Mouse (Mus musculus) embryonic facial prominence, embryonic 15.5 days (tissue): ENCODE data around the gene Cdh4. TPM values are rescaled to one million over a fixed set of nuclear protein-coding genes. Genes with fewer than 3 reads are reported as not detected.

Experiments used
- ATAC-seq: fragments of 200-750 bp; cut with Nextera tagmentation; 2 replicates; pipeline ENCODE4 v1.8.0; 2017; ENCODE audit warnings: low read depth, moderate TSS enrichment; ENCODE audit not compliant: insufficient number of reproducible peaks, low FRiP score, low TSS enrichment
- H3K27ac ChIP-seq: fragments of 300-500 bp; sonication (generic); replicated peaks from 2 replicates; pipeline ENCODE4 v1.5.1; 2015; ENCODE audit warnings: mild to moderate bottlenecking, inconsistent platforms
- H3K27me3 ChIP-seq: fragments of 300-500 bp; sonication (generic); 2 replicates; pipeline ENCODE4 v1.6.1; 2015; ENCODE audit warnings: inconsistent platforms
- H3K36me3 ChIP-seq: fragments of 300-500 bp; sonication (generic); 2 replicates; pipeline ENCODE4 v1.6.1; 2015; ENCODE audit warnings: mild to moderate bottlenecking, inconsistent platforms
- H3K4me1 ChIP-seq: fragments of 300-500 bp; sonication (generic); 2 replicates; pipeline ENCODE4 v1.6.1; 2015; ENCODE audit warnings: inconsistent platforms
- H3K4me2 ChIP-seq: fragments of 300-500 bp; sonication (generic); replicated peaks from 2 replicates; pipeline ENCODE4 v1.6.1; 2015; ENCODE audit warnings: mild to moderate bottlenecking, inconsistent platforms
- H3K4me3 ChIP-seq: fragments of 300-500 bp; sonication (generic); replicated peaks from 2 replicates; pipeline ENCODE4 v1.5.1; 2015; ENCODE audit warnings: mild to moderate bottlenecking, inconsistent platforms
- H3K9ac ChIP-seq: fragments of 300-500 bp; sonication (generic); 2 replicates; pipeline ENCODE4 v1.6.1; 2015; ENCODE audit warnings: inconsistent platforms
- H3K9me3 ChIP-seq: fragments of 300-500 bp; sonication (generic); replicated peaks from 2 replicates; pipeline ENCODE4 v1.6.1; 2016; ENCODE audit warnings: inconsistent platforms
- WGBS: fragments of 180-500 bp; shearing (Covaris S2); methylation state at CpG from one replicate; pipeline ENCODE4 v1.1.7; 2015; 5-methylcytosine and 5-hydroxymethylcytosine counted together
- polyA plus RNA-seq: library from polyadenylated mRNA; unstranded; fragments of >200 nt; fragmentation: Nextera tagmentation; extraction: Ambion mirVana; gene quantifications from 2 replicates; pipeline ENCODE4 v1.2.1, GENCODE M21; 2015

Cdh4 gene
- polyA plus RNA-seq, 1 experiment from 2014 or later: 10.8 TPM

- Histone ChIP-seq H3K27me3 (no peaks in the 10 kb centered on the region), H3K4me3 (no peak overlapping the region), H3K4me2 (no peak overlapping the region), H3K4me1 (no peaks in the 10 kb centered on the region), H3K9ac (no peak overlapping the region), H3K9me3 (no peaks in the 10 kb centered on the region), H3K27ac (no peak overlapping the region), H3K36me3 (no peaks in the 10 kb centered on the region)
- WGBS: 63% methylated on average over 11 of the region's 11 CpGs
- no peak for ATAC-seq
Measured at GRCm38 (mm10) chr2:179573331-179573730, 131.1 kb downstream of the Cdh4 start.

DNA sequence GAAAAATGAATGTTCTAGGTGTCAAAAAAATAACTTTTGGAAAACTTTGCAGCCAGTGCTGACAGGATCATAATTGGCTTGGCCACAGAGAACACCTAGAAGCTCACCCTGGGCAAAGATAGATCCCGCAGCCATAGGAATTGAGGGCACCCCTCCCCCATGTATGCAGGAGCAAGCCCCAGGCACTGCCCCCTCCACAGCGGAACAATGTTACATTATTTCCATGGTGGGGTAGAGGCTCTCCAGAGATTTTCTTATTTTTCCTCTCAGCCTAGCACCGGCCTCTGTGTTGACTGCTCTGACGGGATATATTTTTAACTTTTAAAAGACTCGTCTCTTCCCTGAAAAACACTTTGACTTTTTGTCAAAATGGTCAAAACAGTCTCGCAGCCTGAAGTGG, 131.6 kb downstream of the Cdh4 start:
- no peak overlapping the region for H3K9ac ChIP-seq
- no peak for ATAC-seq
- no peaks in the 10 kb centered on the region for H3K27me3 ChIP-seq
- no peaks in the 10 kb centered on the region for H3K36me3 ChIP-seq
- H3K4me2 ChIP-seq: no peak overlapping the region
- no peak overlapping the region for H3K27ac ChIP-seq
- no peaks in the 10 kb centered on the region for H3K4me1 ChIP-seq
- no peaks in the 10 kb centered on the region for H3K9me3 ChIP-seq
- no peak overlapping the region for H3K4me3 ChIP-seq
- WGBS: 58% methylated on average over 6 of the region's 6 CpGs

DNA sequence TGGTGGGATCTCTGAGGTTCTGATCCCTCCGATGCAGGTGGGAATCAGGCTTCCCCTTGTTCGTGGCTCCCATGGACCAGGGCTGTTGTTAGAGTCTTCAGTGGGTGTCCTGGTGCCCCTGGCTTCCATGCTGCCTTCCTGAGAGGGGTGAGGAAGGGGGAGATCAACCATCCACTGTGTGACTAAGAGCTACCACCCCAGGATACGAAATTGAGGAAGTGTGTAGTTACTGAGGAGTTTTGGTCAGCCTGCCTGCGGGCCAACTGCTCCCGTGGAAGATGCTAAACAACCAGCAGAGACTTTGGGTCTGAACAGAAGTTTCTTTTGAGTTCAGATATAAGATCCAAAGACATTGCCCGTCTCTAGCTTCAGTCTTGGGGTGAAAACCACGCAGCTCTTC, 133.4 kb downstream of the Cdh4 start:
- H3K4me2 ChIP-seq: no peak overlapping the region
- H3K36me3 ChIP-seq: no peaks in the 10 kb centered on the region
- no peaks in the 10 kb centered on the region for H3K4me1 ChIP-seq
- H3K27ac ChIP-seq: no peak overlapping the region
- no peaks in the 10 kb centered on the region; the same call in 1 of the 2 replicates for H3K27me3 ChIP-seq
- ATAC-seq: no peak
- no peak overlapping the region for H3K4me3 ChIP-seq
- no peak overlapping the region for H3K9ac ChIP-seq
- WGBS: 79% methylated on average over 7 of the region's 7 CpGs
- no peaks in the 10 kb centered on the region for H3K9me3 ChIP-seq

- no peak for ATAC-seq
- Histone ChIP-seq H3K27ac (no peak overlapping the region), H3K36me3 (no peaks in the 10 kb centered on the region), H3K27me3 (no peaks in the 10 kb centered on the region; the same call in 1 of the 2 replicates), H3K4me2 (no peak overlapping the region), H3K9me3 (no peaks in the 10 kb centered on the region), H3K4me1 (no peaks in the 10 kb centered on the region), H3K4me3 (no peak overlapping the region), H3K9ac (no peak overlapping the region)
- WGBS: 88% methylated on average over 1 of the region's 1 CpGs
Measured at GRCm38 (mm10) chr2:179576221-179576620, 134.0 kb downstream of the Cdh4 start.

DNA sequence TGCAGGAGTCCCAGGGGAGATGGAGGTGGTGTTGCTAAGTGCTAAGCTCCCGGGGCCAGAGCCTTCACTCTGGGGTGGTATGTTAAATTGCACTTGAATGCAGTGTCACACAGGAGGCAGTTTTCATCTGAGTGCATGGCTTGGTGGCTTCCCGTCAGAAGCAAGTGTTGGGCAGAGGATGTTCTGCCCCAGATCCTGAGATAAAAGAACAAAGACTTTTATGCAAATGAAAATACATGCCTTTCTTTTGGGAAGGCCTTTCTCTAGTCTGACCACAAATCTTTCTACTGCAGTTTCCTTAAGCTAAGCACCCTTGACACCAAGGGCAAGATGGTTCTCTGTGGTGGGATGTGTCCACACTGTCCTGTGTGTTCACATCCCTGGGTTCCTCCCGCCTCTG, 136.1 kb downstream of the Cdh4 start:
- Histone ChIP-seq H3K9ac (no peak overlapping the region), H3K27ac (no peak overlapping the region), H3K9me3 (no peaks in the 10 kb centered on the region), H3K27me3 (no peaks in the 10 kb centered on the region; the same call in 1 of the 2 replicates), H3K4me1 (no peaks in the 10 kb centered on the region), H3K4me3 (no peak overlapping the region), H3K36me3 (no peaks in the 10 kb centered on the region), H3K4me2 (no peak overlapping the region)
- 75% methylated on average over 3 of the region's 3 CpGs for WGBS
- no peak for ATAC-seq

- Histone ChIP-seq H3K4me3 (no peak overlapping the region), H3K9ac (no peak overlapping the region), H3K36me3 (no peaks in the 10 kb centered on the region), H3K4me1 (no peaks in the 10 kb centered on the region), H3K4me2 (no peak overlapping the region), H3K9me3 (no peaks in the 10 kb centered on the region), H3K27ac (no peak overlapping the region), H3K27me3 (peaks cover 2% of the 10 kb centered on the region; the same call in 1 of the 2 replicates)
- ATAC-seq: no peak
- WGBS: 65% methylated on average over 11 of the region's 11 CpGs
Measured at GRCm38 (mm10) chr2:179578842-179579241, 136.6 kb downstream of the Cdh4 start.

GRCm38 (mm10) chr2:179580415-179580814, 138.2 kb downstream of the Cdh4 start:
- Histone ChIP-seq H3K27ac (no peak overlapping the region), H3K4me3 (no peak overlapping the region), H3K27me3 (peaks cover 3% of the 10 kb centered on the region; the same call in 1 of the 2 replicates), H3K36me3 (no peaks in the 10 kb centered on the region), H3K4me2 (no peak overlapping the region), H3K4me1 (no peaks in the 10 kb centered on the region), H3K9ac (no peak overlapping the region), H3K9me3 (no peaks in the 10 kb centered on the region)
- 62% methylated on average over 4 of the region's 4 CpGs for WGBS
- ATAC-seq: no peak

- no peak overlapping the region for H3K27ac ChIP-seq
- H3K27me3 ChIP-seq: peaks cover 3% of the 10 kb centered on the region; the same call in 1 of the 2 replicates
- ATAC-seq: no peak
- no peak overlapping the region for H3K4me3 ChIP-seq
- no peaks in the 10 kb centered on the region for H3K36me3 ChIP-seq
- no peaks in the 10 kb centered on the region for H3K9me3 ChIP-seq
- no peak overlapping the region for H3K9ac ChIP-seq
- no peak overlapping the region for H3K4me2 ChIP-seq
- 74% methylated on average over 5 of the region's 5 CpGs for WGBS
- no peaks in the 10 kb centered on the region for H3K4me1 ChIP-seq
Measured at GRCm38 (mm10) chr2:179581058-179581457, 138.8 kb downstream of the Cdh4 start.

DNA sequence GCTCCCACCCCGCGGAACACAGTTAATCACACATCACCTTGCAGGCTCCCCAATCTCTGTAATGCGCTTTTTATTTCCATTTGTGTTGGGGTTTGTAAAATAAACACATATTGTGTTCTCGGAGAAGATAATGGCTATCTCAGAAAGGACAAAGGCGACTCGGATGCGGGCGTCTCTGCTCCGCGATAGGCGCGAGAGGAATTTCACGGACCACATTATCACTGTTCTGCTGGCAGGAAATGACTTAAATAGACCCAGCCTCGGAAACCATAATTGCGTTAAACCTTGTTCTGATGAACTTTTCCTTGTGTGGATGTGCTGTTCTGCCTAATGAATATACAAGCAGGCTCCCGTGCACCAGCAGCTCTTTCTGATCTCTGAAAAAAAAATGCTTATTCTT, 140.7 kb downstream of the Cdh4 start:
- no peak overlapping the region for H3K9ac ChIP-seq
- 65% methylated on average over 16 of the region's 16 CpGs for WGBS
- no peak overlapping the region for H3K27ac ChIP-seq
- H3K36me3 ChIP-seq: no peaks in the 10 kb centered on the region
- no peaks in the 10 kb centered on the region for H3K4me1 ChIP-seq
- no peak for ATAC-seq
- H3K9me3 ChIP-seq: no peaks in the 10 kb centered on the region
- no peak overlapping the region for H3K4me2 ChIP-seq
- peaks cover 3% of the 10 kb centered on the region; the same call in 1 of the 2 replicates for H3K27me3 ChIP-seq
- H3K4me3 ChIP-seq: no peak overlapping the region

DNA sequence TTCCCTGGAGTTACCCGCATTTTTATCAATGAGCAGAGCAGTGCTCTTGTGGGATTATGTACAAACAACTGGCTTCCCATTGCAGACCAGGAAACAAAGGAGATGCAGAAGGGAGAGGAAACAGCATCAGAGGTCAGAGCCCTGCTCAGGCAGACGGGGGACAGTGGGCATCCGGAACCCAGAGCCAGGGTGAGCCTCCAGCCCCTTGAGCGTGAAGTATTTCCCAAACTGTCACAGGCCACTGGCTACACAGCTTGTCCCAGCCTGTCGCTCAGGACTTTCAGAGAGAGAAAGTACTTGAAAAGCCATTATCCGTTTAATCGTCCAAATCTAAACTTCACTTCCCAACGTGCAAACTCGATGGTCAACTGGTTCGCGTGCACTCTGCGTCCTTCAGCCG, 142.4 kb downstream of the Cdh4 start:
- WGBS: 45% methylated on average over 13 of the region's 13 CpGs
- H3K4me3 ChIP-seq: no peak overlapping the region
- H3K36me3 ChIP-seq: no peaks in the 10 kb centered on the region
- no peak overlapping the region for H3K4me2 ChIP-seq
- no peak overlapping the region for H3K9ac ChIP-seq
- peaks cover 3% of the 10 kb centered on the region; the same call in 1 of the 2 replicates for H3K27me3 ChIP-seq
- no peaks in the 10 kb centered on the region for H3K9me3 ChIP-seq
- no peak for ATAC-seq
- H3K4me1 ChIP-seq: no peaks in the 10 kb centered on the region
- H3K27ac ChIP-seq: no peak overlapping the region

DNA sequence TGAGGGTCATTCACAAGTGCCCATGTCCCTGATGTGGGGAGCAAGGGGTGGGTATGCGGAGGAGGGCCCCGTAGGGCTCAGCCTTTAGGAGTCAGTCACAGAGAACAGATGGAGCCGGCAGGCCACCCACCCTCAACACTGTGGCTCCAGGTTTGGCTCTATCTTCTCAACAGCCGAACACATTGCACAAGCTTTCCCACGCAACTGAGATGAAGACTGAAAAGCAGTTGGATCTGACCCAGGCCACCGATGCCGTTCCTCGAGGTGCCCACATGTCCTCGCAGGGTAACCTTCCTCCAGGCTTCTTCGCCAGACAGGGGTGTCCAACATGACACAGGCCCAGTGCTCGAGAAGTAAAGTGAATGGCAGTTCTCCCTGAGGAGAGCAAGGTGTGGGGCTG, 144.2 kb downstream of the Cdh4 start:
- Histone ChIP-seq H3K9ac (no peak overlapping the region), H3K27me3 (peaks cover 3% of the 10 kb centered on the region; the same call in 1 of the 2 replicates), H3K27ac (no peak overlapping the region), H3K4me3 (no peak overlapping the region), H3K9me3 (no peaks in the 10 kb centered on the region), H3K36me3 (no peaks in the 10 kb centered on the region), H3K4me2 (no peak overlapping the region), H3K4me1 (no peaks in the 10 kb centered on the region)
- ATAC-seq: no peak
- 63% methylated on average over 11 of the region's 11 CpGs for WGBS

- Histone ChIP-seq H3K9me3 (no peaks in the 10 kb centered on the region), H3K27me3 (peaks cover 3% of the 10 kb centered on the region; the same call in 1 of the 2 replicates), H3K4me2 (no peak overlapping the region), H3K27ac (no peak overlapping the region), H3K4me3 (no peak overlapping the region), H3K4me1 (no peaks in the 10 kb centered on the region), H3K36me3 (no peaks in the 10 kb centered on the region), H3K9ac (no peak overlapping the region)
- ATAC-seq: no peak
- WGBS: 68% methylated on average over 2 of the region's 2 CpGs
Measured at GRCm38 (mm10) chr2:179587069-179587468, 144.8 kb downstream of the Cdh4 start.
